8 mouse cellular contexts compared by ENCODE assay signal in genomic region chr2:118547541-118548016, GRCm38 (mm10). TPM values are rescaled to one million over a fixed set of nuclear protein-coding genes. Genes with fewer than 3 reads are reported as not detected.
A peak's percentile ranks its signal among the peaks of the same experiment; 100 is the strongest.
DNase-seq lines count a peak whose midpoint lies in the region; ATAC-seq and TF ChIP-seq lines count a peak whose summit lies in the region.
"Had no signal": no experiment of that assay in that cellular context is flagged by ENCODE, and none has a peak within 500 bp of the region (broad histone marks: within the 10 kb centered on the region; RNA-seq: fewer than 3 reads in every experiment).

No protein-coding gene starts in this region.

- no peaks in the 10 kb centered on the region for H3K36me3 ChIP-seq in intestine, embryonic 16.5 days (ENCODE audit: control insufficient read depth, insufficient read depth, low read length)
- H3K36me3 ChIP-seq in small intestine, adult 2 months (ENCODE audit: control insufficient read depth, insufficient read depth, low read length) = no peaks in the 10 kb centered on the region

- H3K9ac ChIP-seq in intestine, embryonic 16.5 days (ENCODE audit: low read depth, low read length) = peak overlapping the region; percentile 75

- H3K27me3 ChIP-seq in intestine, embryonic 16.5 days (replicated peaks; ENCODE audit: control insufficient read depth, insufficient read depth, low read length) = no peaks in the 10 kb centered on the region
- H3K27me3 ChIP-seq in small intestine, adult 2 months (ENCODE audit: control insufficient read depth, insufficient read depth, low read length) = no peaks in the 10 kb centered on the region

- intact Hi-C loops in gastrocnemius, postnatal 14 days (cut with DNase I; ENCODE audit: low total_unique reads) = loop anchor here (5.0 kb wide), 1 partner anchor 35 kb away; no protein-coding TSS in a partner anchor

- peaks cover 68% of the 10 kb centered on the region for H3K4me1 ChIP-seq in intestine, embryonic 16.5 days (ENCODE audit: control insufficient read depth, insufficient read depth, low read length)
- peaks cover 51% of the 10 kb centered on the region for H3K4me1 ChIP-seq in small intestine, adult 2 months (ENCODE audit: control insufficient read depth, insufficient read depth, insufficient read length, low read length)

- WGBS in intestine, embryonic 16.5 days = 11% methylated on average over 9 of the region's 9 CpGs
- WGBS in small intestine, adult 2 months = 7% methylated on average over 9 of the region's 9 CpGs

- no peak for ATAC-seq in intestine, embryonic 16.5 days

- TF ChIP-seq CTCF in small intestine, adult 2 months (IDR thresholded peaks at IDR 0.05; ENCODE audit: extremely low read depth, insufficient read length, insufficient replicate concordance, low read depth, low read length) = no peak

- H3K9me3 ChIP-seq in intestine, embryonic 16.5 days (ENCODE audit: control insufficient read depth, low read length) = no peaks in the 10 kb centered on the region; the same call in 1 of the 2 replicates

- H3K4me2 ChIP-seq in intestine, embryonic 16.5 days (ENCODE audit: low read depth, low read length) = peak overlapping the region; percentile 97

- DNase-seq in 416B (ENCODE audit: low read depth) (peak; percentile 92), MN1 (ENCODE audit: low spot score) (peak; percentile 58)
- peak; percentile 59 for DNase-seq in gastrocnemius, postnatal 14 days
- DNase-seq in lung, adult 18-20 months = peak; percentile 89 to 94
- DNase-seq in left cerebral cortex, adult 18-20 months (ENCODE audit: low spot score in 2 of 2) = no peak

- peak overlapping the region; percentile 77 for H3K27ac ChIP-seq in intestine, embryonic 16.5 days (ENCODE audit: low read length)
- peak overlapping the region; percentile 54 for H3K27ac ChIP-seq in small intestine, adult 2 months (ENCODE audit: insufficient read depth, low read depth, low read length)

- peak overlapping the region; percentile 91 for H3K4me3 ChIP-seq in intestine, embryonic 16.5 days (ENCODE audit: low read length)
- peak overlapping the region; percentile 8 for H3K4me3 ChIP-seq in small intestine, adult 2 months (ENCODE audit: low read depth, low read length)
- H3K4me3 ChIP-seq: erythroblast, embryonic 14.5 days had no signal

- no peak for TF ChIP-seq POLR2A in small intestine, adult 2 months (IDR thresholded peaks at IDR 0.05; ENCODE audit: low read depth, low read length)

RNA-seq across cellular contexts. Expression of gene Bmf, which starts 1.9 kb away (rescaled TPM):
- 10 to 100 TPM; 12.8 to 16.4 TPM for total RNA-seq in gastrocnemius, postnatal 14 days (2021)
- polyA plus RNA-seq in intestine, embryonic 16.5 days (2015; fragmentation: Nextera tagmentation; extraction: Ambion mirVana) = 2.3 and 2.4 TPM in 2 replicates
- 4.1 and 10.3 TPM in 2 replicates for polyA plus RNA-seq in small intestine, adult 2 months (2012; rRNA removed)
- total RNA-seq in left cerebral cortex, adult 18-20 months (2021) = 1 to 10 TPM; 1.8 TPM

RNA-seq across cellular contexts. Expression of gene Bub1b, which starts 50.4 kb away (rescaled TPM):
- total RNA-seq in gastrocnemius, postnatal 14 days (2021) = 1 to 10 TPM; 5.7 to 5.8 TPM
- 58.4 and 63.6 TPM in 2 replicates for polyA plus RNA-seq in intestine, embryonic 16.5 days (2015; fragmentation: Nextera tagmentation; extraction: Ambion mirVana)
- 2.2 and 4.1 TPM in 2 replicates for polyA plus RNA-seq in small intestine, adult 2 months (2012; rRNA removed)
- total RNA-seq in left cerebral cortex, adult 18-20 months (2021) = 1 to 10 TPM; 1.0 to 1.1 TPM

Comparison
In these comparisons a context has a peak if more than half of its experiments do, and no peak if none do; other contexts are left out.
1. DNase-seq: peak in 416B (single experiment), MN1 (single experiment), gastrocnemius, postnatal 14 days (single experiment) and lung, adult 18-20 months (2 of 2); none in left cerebral cortex, adult 18-20 months (0 of 2).
2. RNA of gene Bmf, which starts 1.9 kb away (total RNA-seq): 12.8 to 16.4 TPM in gastrocnemius, postnatal 14 days; 1.8 TPM in left cerebral cortex, adult 18-20 months; every median in the first group is over 4 times any median in the second.